Mouse (Mus musculus): ENCODE measurements around the gene Adnp.
"Not testable (repeated sequence)": the region's sequence is repeated elsewhere in the genome, so short reads cannot be mapped to it uniquely, and the experiment has no call there.

Adnp gene

GRCm38 (mm10) chr2:168160370-168160930 is 46.5 kb downstream of the Adnp start:
- in situ Hi-C loops (cut with MseI, MboI), result no loop called here

- in situ Hi-C loops (cut with MseI, MboI), result no loop called here
Measured at GRCm38 (mm10) chr2:168158911-168159711, 47.8 kb downstream of the Adnp start.

GRCm38 (mm10) chr2:168157974-168158373 is 48.9 kb downstream of the Adnp start:
- in situ Hi-C loops (cut with MseI, MboI), result not testable (repeated sequence)

GRCm38 (mm10) chr2:168156361-168156760 is 50.6 kb downstream of the Adnp start:
- in situ Hi-C loops (cut with MseI, MboI), result no loop called here

GRCm38 (mm10) chr2:168155666-168156065 is 51.2 kb downstream of the Adnp start:
- in situ Hi-C loops (cut with MseI, MboI), result no loop called here

GRCm38 (mm10) chr2:168154090-168154881 is 52.6 kb downstream of the Adnp start:
- in situ Hi-C loops (cut with MseI, MboI), result no loop called here

GRCm38 (mm10) chr2:168149241-168149640 is 57.7 kb downstream of the Adnp start:
- in situ Hi-C loops (cut with MseI, MboI), result no loop called here

GRCm38 (mm10) chr2:168147722-168148432 is 59.0 kb downstream of the Adnp start:
- in situ Hi-C loops (cut with MseI, MboI), result no loop called here

- in situ Hi-C loops (cut with MseI, MboI), result no loop called here
Measured at GRCm38 (mm10) chr2:168145437-168145836, 61.5 kb downstream of the Adnp start.

- in situ Hi-C loops (cut with MseI, MboI), result no loop called here
Measured at GRCm38 (mm10) chr2:168143794-168144193, 63.1 kb downstream of the Adnp start.

GRCm38 (mm10) chr2:168137161-168137560 is 69.8 kb downstream of the Adnp start:
- in situ Hi-C loops (cut with MseI, MboI), result loop anchor here in 1 of 2 experiments (5.0 kb wide), 1 partner anchor 60 kb away; no protein-coding TSS in a partner anchor
